Mouse (Mus musculus) hindbrain, embryonic 13.5 days (tissue): ENCODE results near the gene Nol10. TPM values are rescaled to one million over a fixed set of nuclear protein-coding genes. Genes with fewer than 3 reads are reported as not detected.

Experiments used
- ATAC-seq: fragments of 200-750 bp; cut with Nextera tagmentation; 2 replicates; pipeline ENCODE4 v1.8.0; 2017; ENCODE audit warnings: moderate TSS enrichment; ENCODE audit not compliant: low FRiP score
- H3K27ac ChIP-seq: fragments of 300-500 bp; sonication (generic); 2 replicates; pipeline ENCODE4 v1.5.1; 2015; ENCODE audit warnings: inconsistent platforms, mild to moderate bottlenecking, moderate library complexity
- H3K27me3 ChIP-seq: fragments of 300-500 bp; sonication (generic); 2 replicates; pipeline ENCODE4 v1.6.1; 2015; ENCODE audit warnings: mild to moderate bottlenecking, inconsistent platforms
- H3K36me3 ChIP-seq: fragments of 300-500 bp; sonication (generic); 2 replicates; pipeline ENCODE4 v1.6.1; 2015; ENCODE audit warnings: mild to moderate bottlenecking, inconsistent platforms
- H3K4me1 ChIP-seq: fragments of 300-500 bp; sonication (generic); replicated peaks from 2 replicates; pipeline ENCODE4 v1.6.1; 2015; ENCODE audit warnings: inconsistent platforms
- H3K4me2 ChIP-seq: fragments of 300-500 bp; sonication (generic); 2 replicates; pipeline ENCODE4 v1.6.1; 2015; ENCODE audit warnings: inconsistent platforms, mild to moderate bottlenecking, moderate library complexity
- H3K4me3 ChIP-seq: fragments of 300-500 bp; sonication (generic); 2 replicates; pipeline ENCODE4 v1.5.1; 2015; ENCODE audit warnings: mild to moderate bottlenecking, inconsistent platforms
- H3K9ac ChIP-seq: fragments of 300-500 bp; sonication (generic); 2 replicates; pipeline ENCODE4 v1.6.1; 2015; ENCODE audit warnings: mild to moderate bottlenecking, inconsistent platforms
- H3K9me3 ChIP-seq: fragments of 300-500 bp; sonication (generic); 2 replicates; pipeline ENCODE4 v1.6.1; 2016; ENCODE audit warnings: inconsistent platforms
- WGBS: fragments of 180-500 bp; shearing (Covaris S2); methylation state at CpG from one replicate; pipeline ENCODE4 v1.1.7; 2015; 5-methylcytosine and 5-hydroxymethylcytosine counted together
- polyA plus RNA-seq: library from polyadenylated mRNA; unstranded; fragments of >200 nt; fragmentation: Nextera tagmentation; extraction: Ambion mirVana; gene quantifications from 2 replicates; pipeline ENCODE4 v1.2.1, GENCODE M21; 2015

Gene Nol10
- polyA plus RNA-seq, 1 experiment from 2014 or later = 20.8 TPM

- no peaks in the 10 kb centered on the region for H3K4me1 ChIP-seq
- no peak overlapping the region for H3K27ac ChIP-seq
- H3K9me3 ChIP-seq = no peaks in the 10 kb centered on the region
- no peak overlapping the region for H3K9ac ChIP-seq
- WGBS = 82% methylated on average over 4 of the region's 4 CpGs
- no peak overlapping the region for H3K4me2 ChIP-seq
- peaks cover 22% of the 10 kb centered on the region for H3K36me3 ChIP-seq
- no peaks in the 10 kb centered on the region for H3K27me3 ChIP-seq
- no peak overlapping the region for H3K4me3 ChIP-seq
- ATAC-seq = no peak
Measured at GRCm38 (mm10) chr12:17390510-17390909, 42.3 kb downstream of the Nol10 start.

- H3K27me3 ChIP-seq = no peaks in the 10 kb centered on the region
- no peaks in the 10 kb centered on the region for H3K4me1 ChIP-seq
- no peak overlapping the region for H3K9ac ChIP-seq
- no peak overlapping the region for H3K4me2 ChIP-seq
- no peak for ATAC-seq
- WGBS = 79% methylated on average over 13 of the region's 13 CpGs
- H3K9me3 ChIP-seq = no peaks in the 10 kb centered on the region
- H3K4me3 ChIP-seq = no peak overlapping the region
- no peak overlapping the region for H3K27ac ChIP-seq
- H3K36me3 ChIP-seq = peaks cover 22% of the 10 kb centered on the region
Measured at GRCm38 (mm10) chr12:17393148-17393547, 44.9 kb downstream of the Nol10 start.

- no peak for ATAC-seq
- no peaks in the 10 kb centered on the region for H3K9me3 ChIP-seq
- 71% methylated on average over 2 of the region's 2 CpGs for WGBS
- no peak overlapping the region for H3K4me3 ChIP-seq
- H3K27me3 ChIP-seq = no peaks in the 10 kb centered on the region
- H3K4me2 ChIP-seq = no peak overlapping the region
- H3K9ac ChIP-seq = no peak overlapping the region
- H3K27ac ChIP-seq = no peak overlapping the region
- H3K4me1 ChIP-seq = no peaks in the 10 kb centered on the region
- H3K36me3 ChIP-seq = peaks cover 35% of the 10 kb centered on the region
Measured at GRCm38 (mm10) chr12:17397150-17397549, 48.9 kb downstream of the Nol10 start.

GRCm38 (mm10) chr12:17401419-17401818, 53.2 kb downstream of the Nol10 start:
- no peaks in the 10 kb centered on the region for H3K9me3 ChIP-seq
- no peaks in the 10 kb centered on the region for H3K4me1 ChIP-seq
- no peak overlapping the region for H3K4me3 ChIP-seq
- H3K36me3 ChIP-seq = peaks cover 51% of the 10 kb centered on the region
- 93% methylated on average over 1 of the region's 1 CpGs for WGBS
- no peak overlapping the region for H3K27ac ChIP-seq
- H3K4me2 ChIP-seq = no peak overlapping the region
- H3K9ac ChIP-seq = no peak overlapping the region
- H3K27me3 ChIP-seq = no peaks in the 10 kb centered on the region
- no peak for ATAC-seq

- no peak overlapping the region for H3K4me2 ChIP-seq
- no peak for ATAC-seq
- WGBS = 82% methylated on average over 3 of the region's 3 CpGs
- peaks cover 57% of the 10 kb centered on the region for H3K36me3 ChIP-seq
- no peaks in the 10 kb centered on the region for H3K27me3 ChIP-seq
- H3K4me3 ChIP-seq = no peak overlapping the region
- no peak overlapping the region for H3K9ac ChIP-seq
- no peaks in the 10 kb centered on the region for H3K4me1 ChIP-seq
- H3K27ac ChIP-seq = no peak overlapping the region
- H3K9me3 ChIP-seq = no peaks in the 10 kb centered on the region
Measured at GRCm38 (mm10) chr12:17402116-17402515, 53.9 kb downstream of the Nol10 start.

- no peak overlapping the region for H3K9ac ChIP-seq
- H3K36me3 ChIP-seq = peaks cover 71% of the 10 kb centered on the region
- no peak for ATAC-seq
- H3K4me2 ChIP-seq = no peak overlapping the region
- no peak overlapping the region for H3K4me3 ChIP-seq
- H3K27ac ChIP-seq = no peak overlapping the region
- H3K9me3 ChIP-seq = no peaks in the 10 kb centered on the region
- H3K27me3 ChIP-seq = no peaks in the 10 kb centered on the region
- no peaks in the 10 kb centered on the region for H3K4me1 ChIP-seq
- WGBS = 94% methylated on average over 4 of the region's 4 CpGs
Measured at GRCm38 (mm10) chr12:17403998-17404397, 55.7 kb downstream of the Nol10 start.

GRCm38 (mm10) chr12:17406825-17407224, 58.6 kb downstream of the Nol10 start:
- Histone ChIP-seq H3K4me3 (no peak overlapping the region), H3K9me3 (no peaks in the 10 kb centered on the region), H3K36me3 (peaks cover 78% of the 10 kb centered on the region), H3K9ac (no peak overlapping the region), H3K4me2 (no peak overlapping the region), H3K27ac (no peak overlapping the region), H3K27me3 (no peaks in the 10 kb centered on the region), H3K4me1 (no peaks in the 10 kb centered on the region)
- ATAC-seq = no peak
- 92% methylated on average over 4 of the region's 4 CpGs for WGBS

GRCm38 (mm10) chr12:17408312-17408711, 60.1 kb downstream of the Nol10 start:
- H3K4me3 ChIP-seq = no peak overlapping the region
- no peak overlapping the region for H3K27ac ChIP-seq
- H3K4me2 ChIP-seq = no peak overlapping the region
- peaks cover 66% of the 10 kb centered on the region for H3K36me3 ChIP-seq
- no peak overlapping the region for H3K9ac ChIP-seq
- H3K9me3 ChIP-seq = no peaks in the 10 kb centered on the region
- WGBS = 95% methylated on average over 7 of the region's 7 CpGs
- no peaks in the 10 kb centered on the region for H3K27me3 ChIP-seq
- no peaks in the 10 kb centered on the region for H3K4me1 ChIP-seq
- ATAC-seq = no peak

GRCm38 (mm10) chr12:17411242-17411641, 63.0 kb downstream of the Nol10 start:
- no peaks in the 10 kb centered on the region for H3K4me1 ChIP-seq
- H3K27me3 ChIP-seq = no peaks in the 10 kb centered on the region
- H3K4me3 ChIP-seq = no peak overlapping the region
- no peak overlapping the region for H3K4me2 ChIP-seq
- no peaks in the 10 kb centered on the region for H3K9me3 ChIP-seq
- WGBS = 90% methylated on average over 2 of the region's 2 CpGs
- no peak overlapping the region for H3K9ac ChIP-seq
- H3K27ac ChIP-seq = no peak overlapping the region
- peaks cover 48% of the 10 kb centered on the region for H3K36me3 ChIP-seq
- ATAC-seq = no peak

- WGBS = 84% methylated on average over 12 of the region's 12 CpGs
- no peak for ATAC-seq
- no peak overlapping the region for H3K4me2 ChIP-seq
Measured at GRCm38 (mm10) chr12:17411797-17412526, 63.7 kb downstream of the Nol10 start.

GRCm38 (mm10) chr12:17414734-17415133, 66.5 kb downstream of the Nol10 start:
- ATAC-seq = no peak
- Histone ChIP-seq H3K27ac (no peak overlapping the region), H3K9me3 (no peaks in the 10 kb centered on the region), H3K27me3 (no peaks in the 10 kb centered on the region), H3K4me1 (no peaks in the 10 kb centered on the region), H3K4me2 (no peak overlapping the region), H3K9ac (no peak overlapping the region), H3K36me3 (peaks cover 50% of the 10 kb centered on the region), H3K4me3 (no peak overlapping the region)
- WGBS = 89% methylated on average over 7 of the region's 7 CpGs

More at GRCm38 (mm10) chr12:17411797-17412526, 63.7 kb downstream of the Nol10 start:
- peaks cover 48% of the 10 kb centered on the region for H3K36me3 ChIP-seq
- H3K4me3 ChIP-seq = no peak overlapping the region
- no peak overlapping the region for H3K9ac ChIP-seq
- no peaks in the 10 kb centered on the region for H3K9me3 ChIP-seq
- H3K4me1 ChIP-seq = no peaks in the 10 kb centered on the region
- no peak overlapping the region for H3K27ac ChIP-seq
- H3K27me3 ChIP-seq = no peaks in the 10 kb centered on the region

- Histone ChIP-seq H3K4me2 (no peak overlapping the region), H3K27ac (no peak overlapping the region), H3K36me3 (peaks cover 80% of the 10 kb centered on the region), H3K9me3 (no peaks in the 10 kb centered on the region), H3K27me3 (no peaks in the 10 kb centered on the region), H3K4me3 (no peak overlapping the region), H3K4me1 (no peaks in the 10 kb centered on the region), H3K9ac (no peak overlapping the region)
- WGBS = 62% methylated on average over 3 of the region's 3 CpGs
- ATAC-seq = no peak
Measured at GRCm38 (mm10) chr12:17420168-17420810, 72.0 kb downstream of the Nol10 start.
